Mouse (Mus musculus) limb, embryonic 15.5 days (tissue): ENCODE measurements around the gene Lrp2. TPM values are rescaled to one million over a fixed set of nuclear protein-coding genes. Genes with fewer than 3 reads are reported as not detected.

ENCODE experiments used
- ATAC-seq: fragments of 200-750 bp; cut with Nextera tagmentation; 2 replicates; pipeline ENCODE4 v1.8.0; 2017; ENCODE audit warnings: low read depth, moderate TSS enrichment; ENCODE audit not compliant: insufficient number of reproducible peaks, low FRiP score, low TSS enrichment
- H3K27ac ChIP-seq: fragments of 300-500 bp; sonication (generic); 2 replicates; pipeline ENCODE4 v1.5.1; 2015; ENCODE audit warnings: moderate library complexity, mild to moderate bottlenecking, inconsistent platforms
- H3K27me3 ChIP-seq: fragments of 300-500 bp; sonication (generic); 2 replicates; pipeline ENCODE4 v1.6.1; 2015; ENCODE audit warnings: inconsistent platforms
- H3K36me3 ChIP-seq: fragments of 300-500 bp; sonication (generic); 2 replicates; pipeline ENCODE4 v1.6.1; 2015; ENCODE audit warnings: inconsistent platforms
- H3K4me1 ChIP-seq: fragments of 300-500 bp; sonication (generic); 2 replicates; pipeline ENCODE4 v1.6.1; 2015; ENCODE audit warnings: inconsistent platforms
- H3K4me2 ChIP-seq: fragments of 300-500 bp; sonication (generic); 2 replicates; pipeline ENCODE4 v1.6.1; 2015; ENCODE audit warnings: mild to moderate bottlenecking, inconsistent platforms
- H3K4me3 ChIP-seq: fragments of 300-500 bp; sonication (generic); 2 replicates; pipeline ENCODE4 v1.5.1; 2015; ENCODE audit warnings: mild to moderate bottlenecking, inconsistent platforms
- H3K9ac ChIP-seq: fragments of 300-500 bp; sonication (generic); 2 replicates; pipeline ENCODE4 v1.6.1; 2015; ENCODE audit warnings: inconsistent platforms
- H3K9me3 ChIP-seq: fragments of 300-500 bp; sonication (generic); 2 replicates; pipeline ENCODE4 v1.6.1; 2016; ENCODE audit warnings: inconsistent platforms
- WGBS: fragments of 180-500 bp; shearing (Covaris S2); methylation state at CpG from one replicate; pipeline ENCODE4 v1.1.7; 2015; 5-methylcytosine and 5-hydroxymethylcytosine counted together
- polyA plus RNA-seq: library from polyadenylated mRNA; unstranded; fragments of >200 nt; fragmentation: Nextera tagmentation; extraction: Ambion mirVana; gene quantifications from 2 replicates; pipeline ENCODE4 v1.2.1, GENCODE M21; 2015

The Lrp2 gene
- polyA plus RNA-seq, 1 experiment from 2014 or later = not detected

GRCm38 (mm10) chr2:69426081-69426480 lies 159.8 kb downstream of the Lrp2 start:
- H3K27me3 ChIP-seq = no peaks in the 10 kb centered on the region
- no peak overlapping the region for H3K27ac ChIP-seq
- ATAC-seq = no peak
- H3K9me3 ChIP-seq = no peaks in the 10 kb centered on the region
- 93% methylated on average over 1 of the region's 1 CpGs for WGBS
- no peak overlapping the region for H3K9ac ChIP-seq
- H3K4me2 ChIP-seq = no peak overlapping the region
- no peaks in the 10 kb centered on the region for H3K36me3 ChIP-seq
- no peak overlapping the region for H3K4me3 ChIP-seq
- H3K4me1 ChIP-seq = no peaks in the 10 kb centered on the region

GRCm38 (mm10) chr2:69424829-69425228 lies 161.0 kb downstream of the Lrp2 start:
- Histone ChIP-seq H3K4me2 (no peak overlapping the region), H3K36me3 (no peaks in the 10 kb centered on the region), H3K9ac (no peak overlapping the region), H3K9me3 (no peaks in the 10 kb centered on the region), H3K27ac (no peak overlapping the region), H3K4me3 (no peak overlapping the region), H3K27me3 (no peaks in the 10 kb centered on the region), H3K4me1 (no peaks in the 10 kb centered on the region)
- ATAC-seq = no peak
- WGBS = 51% methylated on average over 5 of the region's 5 CpGs

- Histone ChIP-seq H3K4me1 (no peaks in the 10 kb centered on the region), H3K4me3 (no peak overlapping the region), H3K27me3 (no peaks in the 10 kb centered on the region), H3K9ac (no peak overlapping the region), H3K36me3 (no peaks in the 10 kb centered on the region), H3K9me3 (no peaks in the 10 kb centered on the region), H3K4me2 (no peak overlapping the region), H3K27ac (no peak overlapping the region)
- 20% methylated on average over 11 of the region's 11 CpGs for WGBS
- ATAC-seq = no peak
Observed at GRCm38 (mm10) chr2:69418294-69418881, 167.5 kb downstream of the Lrp2 start.

- no peaks in the 10 kb centered on the region for H3K9me3 ChIP-seq
- no peaks in the 10 kb centered on the region for H3K36me3 ChIP-seq
- H3K27ac ChIP-seq = no peak overlapping the region
- H3K4me1 ChIP-seq = no peaks in the 10 kb centered on the region
- H3K4me2 ChIP-seq = no peak overlapping the region
- H3K9ac ChIP-seq = no peak overlapping the region
- 76% methylated on average over 6 of the region's 6 CpGs for WGBS
- H3K27me3 ChIP-seq = no peaks in the 10 kb centered on the region
- no peak overlapping the region for H3K4me3 ChIP-seq
- ATAC-seq = no peak
Observed at GRCm38 (mm10) chr2:69415070-69415469, 170.8 kb downstream of the Lrp2 start.

GRCm38 (mm10) chr2:69414539-69414938 lies 171.3 kb downstream of the Lrp2 start:
- H3K4me1 ChIP-seq = no peaks in the 10 kb centered on the region
- no peaks in the 10 kb centered on the region for H3K27me3 ChIP-seq
- H3K9ac ChIP-seq = no peak overlapping the region
- no peaks in the 10 kb centered on the region for H3K9me3 ChIP-seq
- H3K4me3 ChIP-seq = no peak overlapping the region
- 87% methylated on average over 10 of the region's 10 CpGs for WGBS
- H3K36me3 ChIP-seq = no peaks in the 10 kb centered on the region
- no peak for ATAC-seq
- no peak overlapping the region for H3K27ac ChIP-seq
- no peak overlapping the region for H3K4me2 ChIP-seq

- Histone ChIP-seq H3K9me3 (no peaks in the 10 kb centered on the region), H3K4me3 (no peak overlapping the region), H3K27ac (no peak overlapping the region), H3K36me3 (no peaks in the 10 kb centered on the region), H3K4me1 (peaks cover 15% of the 10 kb centered on the region; the same call in 1 of the 2 replicates), H3K4me2 (no peak overlapping the region), H3K27me3 (no peaks in the 10 kb centered on the region), H3K9ac (no peak overlapping the region)
- 89% methylated on average over 5 of the region's 5 CpGs for WGBS
- no peak for ATAC-seq
Observed at GRCm38 (mm10) chr2:69405692-69406091, 180.2 kb downstream of the Lrp2 start.

GRCm38 (mm10) chr2:69402309-69402708 lies 183.6 kb downstream of the Lrp2 start:
- no peaks in the 10 kb centered on the region for H3K36me3 ChIP-seq
- no peak overlapping the region for H3K9ac ChIP-seq
- 82% methylated on average over 7 of the region's 7 CpGs for WGBS
- H3K4me2 ChIP-seq = no peak overlapping the region
- H3K27me3 ChIP-seq = no peaks in the 10 kb centered on the region
- no peak overlapping the region for H3K4me3 ChIP-seq
- ATAC-seq = no peak
- H3K27ac ChIP-seq = no peak overlapping the region
- H3K9me3 ChIP-seq = no peaks in the 10 kb centered on the region
- H3K4me1 ChIP-seq = peaks cover 17% of the 10 kb centered on the region; the same call in 1 of the 2 replicates

GRCm38 (mm10) chr2:69401891-69402290 lies 184.0 kb downstream of the Lrp2 start:
- H3K9me3 ChIP-seq = no peaks in the 10 kb centered on the region
- H3K27me3 ChIP-seq = no peaks in the 10 kb centered on the region
- H3K9ac ChIP-seq = no peak overlapping the region
- WGBS = 74% methylated on average over 6 of the region's 6 CpGs
- H3K4me3 ChIP-seq = no peak overlapping the region
- ATAC-seq = no peak
- 0 out of 2 replicates have a peak overlapping the region, but pooled peaks have one; percentile 33 for H3K27ac ChIP-seq
- no peaks in the 10 kb centered on the region for H3K36me3 ChIP-seq
- H3K4me1 ChIP-seq = peaks cover 17% of the 10 kb centered on the region; the same call in 1 of the 2 replicates
- H3K4me2 ChIP-seq = no peak overlapping the region

- Histone ChIP-seq H3K9ac (no peak overlapping the region), H3K36me3 (no peaks in the 10 kb centered on the region), H3K27ac (peak overlapping the region; percentile 33), H3K27me3 (no peaks in the 10 kb centered on the region), H3K9me3 (no peaks in the 10 kb centered on the region), H3K4me3 (no peak overlapping the region), H3K4me1 (peaks cover 17% of the 10 kb centered on the region; the same call in 1 of the 2 replicates), H3K4me2 (no peak overlapping the region)
- whole genome bisulfite sequencing = 25% methylated on average over 7 of the region's 7 CpGs
- ATAC-seq = 0 out of 2 replicates have a peak, but pooled peaks have one; percentile 48
Observed at GRCm38 (mm10) chr2:69400866-69401604, 184.8 kb downstream of the Lrp2 start.

- Histone ChIP-seq H3K36me3 (no peaks in the 10 kb centered on the region), H3K4me1 (peaks cover 15% of the 10 kb centered on the region; the same call in 1 of the 2 replicates), H3K9me3 (no peaks in the 10 kb centered on the region), H3K4me2 (no peak overlapping the region), H3K4me3 (no peak overlapping the region), H3K27ac (no peak overlapping the region), H3K27me3 (no peaks in the 10 kb centered on the region), H3K9ac (no peak overlapping the region)
- no peak for ATAC-seq
- 75% methylated on average over 12 of the region's 12 CpGs for WGBS
Observed at GRCm38 (mm10) chr2:69396760-69397435, 189.0 kb downstream of the Lrp2 start.

GRCm38 (mm10) chr2:69395597-69396248 lies 190.1 kb downstream of the Lrp2 start:
- ATAC-seq = no peak
- Histone ChIP-seq H3K27me3 (no peaks in the 10 kb centered on the region), H3K27ac (no peak overlapping the region), H3K9ac (no peak overlapping the region), H3K4me2 (no peak overlapping the region), H3K36me3 (no peaks in the 10 kb centered on the region), H3K4me1 (0 out of 2 replicates have a peak, but pooled peaks cover 4% of the 10 kb centered on the region), H3K4me3 (no peak overlapping the region), H3K9me3 (no peaks in the 10 kb centered on the region)
- 30% methylated on average over 9 of the region's 9 CpGs for WGBS
